Comparison of ENCODE assay signal across 11 mouse cellular contexts in genomic region chr1:86437219-86438013, GRCm38 (mm10). TPM values are rescaled to one million over a fixed set of nuclear protein-coding genes. Genes with fewer than 3 reads are reported as not detected.
DNase-seq lines count a peak whose midpoint lies in the region; ATAC-seq and TF ChIP-seq lines count a peak whose summit lies in the region.
"Had no signal": no experiment of that assay in that cellular context is flagged by ENCODE, and none has a peak within 500 bp of the region (broad histone marks: within the 10 kb centered on the region; RNA-seq: fewer than 3 reads in every experiment).

No protein-coding gene starts in this region.

- no peak for DNase-seq in hindbrain, embryonic 11.5 days (ENCODE audit: low spot score)
- peak; percentile 52 for DNase-seq in lung, postnatal 36 days
- DNase-seq in lung, adult 2 months: no peak
- no peak for DNase-seq in intestine, embryonic 14.5 days (ENCODE audit: low spot score)
- no peak for DNase-seq in stomach, postnatal 0 days (ENCODE audit: low spot score)
- no peak for DNase-seq in cerebellum, adult 8-10 months
- DNase-seq: spleen, adult 18-20 months; thymus, postnatal 4 days had no signal

- no peaks in the 10 kb centered on the region for H3K27me3 ChIP-seq in hindbrain, embryonic 13.5 days
- H3K27me3 ChIP-seq in hindbrain, embryonic 11.5 days (ENCODE audit: control insufficient read depth, insufficient read depth, low read length): no peaks in the 10 kb centered on the region
- H3K27me3 ChIP-seq in intestine, embryonic 14.5 days (replicated peaks; ENCODE audit: control insufficient read depth, insufficient read depth, low read length): no peaks in the 10 kb centered on the region
- no peaks in the 10 kb centered on the region for H3K27me3 ChIP-seq in stomach, postnatal 0 days (ENCODE audit: control insufficient read depth, insufficient read depth, low read length)
- H3K27me3 ChIP-seq: Patski had no signal

- no peak overlapping the region for H3K4me2 ChIP-seq in hindbrain, embryonic 13.5 days
- no peak overlapping the region for H3K4me2 ChIP-seq in hindbrain, embryonic 11.5 days (replicated peaks; ENCODE audit: low read depth, low read length)
- no peak overlapping the region for H3K4me2 ChIP-seq in intestine, embryonic 14.5 days (ENCODE audit: low read length)
- no peak overlapping the region for H3K4me2 ChIP-seq in stomach, postnatal 0 days (replicated peaks; ENCODE audit: low read depth)

- no peaks in the 10 kb centered on the region for H3K9me3 ChIP-seq in hindbrain, embryonic 13.5 days
- no peaks in the 10 kb centered on the region for H3K9me3 ChIP-seq in hindbrain, embryonic 11.5 days (ENCODE audit: control insufficient read depth, low read length)
- H3K9me3 ChIP-seq in intestine, embryonic 14.5 days (ENCODE audit: control insufficient read depth, low read length): no peaks in the 10 kb centered on the region
- no peaks in the 10 kb centered on the region for H3K9me3 ChIP-seq in stomach, postnatal 0 days (ENCODE audit: control insufficient read depth, low read length)

- H3K27ac ChIP-seq in hindbrain, embryonic 13.5 days: no peak overlapping the region
- H3K27ac ChIP-seq in hindbrain, embryonic 11.5 days (ENCODE audit: low read depth, low read length): no peak overlapping the region
- peak overlapping the region; percentile 65 for H3K27ac ChIP-seq in intestine, embryonic 14.5 days (ENCODE audit: low read depth)
- H3K27ac ChIP-seq in stomach, postnatal 0 days (replicated peaks): peak overlapping the region; percentile 40; the same call in 1 of the 2 replicates

- peaks cover 79% of the 10 kb centered on the region for H3K4me1 ChIP-seq in hindbrain, embryonic 13.5 days (replicated peaks)
- peaks cover 19% of the 10 kb centered on the region for H3K4me1 ChIP-seq in hindbrain, embryonic 11.5 days (replicated peaks; ENCODE audit: control insufficient read depth, insufficient read depth, low read length)
- peaks cover 17% of the 10 kb centered on the region for H3K4me1 ChIP-seq in lung, adult 2 months (ENCODE audit: control insufficient read depth, insufficient read depth, low read length)
- peaks cover 49% of the 10 kb centered on the region for H3K4me1 ChIP-seq in intestine, embryonic 14.5 days (replicated peaks; ENCODE audit: control insufficient read depth, insufficient read depth, low read length)
- H3K4me1 ChIP-seq in stomach, postnatal 0 days (replicated peaks; ENCODE audit: control insufficient read depth, insufficient read depth): peaks cover 17% of the 10 kb centered on the region

- no peak for TF ChIP-seq POLR2A in lung, adult 2 months (IDR thresholded peaks at IDR 0.05; ENCODE audit: borderline replicate concordance, extremely low read depth, low read depth, low read length)

- TF ChIP-seq EP300 in stomach, postnatal 0 days (optimal IDR thresholded peaks at IDR 0.05): no peak

- 65% methylated on average over 9 of the region's 9 CpGs for WGBS in hindbrain, embryonic 13.5 days
- WGBS in hindbrain, embryonic 11.5 days: 71% methylated on average over 9 of the region's 9 CpGs
- whole genome bisulfite sequencing in lung, adult 2 months: 49% methylated on average over 9 of the region's 9 CpGs
- WGBS in intestine, embryonic 14.5 days: 51% methylated on average over 9 of the region's 9 CpGs
- WGBS in stomach, postnatal 0 days: 31% methylated on average over 9 of the region's 9 CpGs

- no peaks in the 10 kb centered on the region for H3K36me3 ChIP-seq in hindbrain, embryonic 13.5 days
- no peaks in the 10 kb centered on the region for H3K36me3 ChIP-seq in hindbrain, embryonic 11.5 days (ENCODE audit: control insufficient read depth, insufficient read depth, low read length)
- H3K36me3 ChIP-seq in intestine, embryonic 14.5 days (ENCODE audit: control insufficient read depth, insufficient read depth, low read length): no peaks in the 10 kb centered on the region
- H3K36me3 ChIP-seq in stomach, postnatal 0 days (ENCODE audit: control insufficient read depth, insufficient read depth, low read length): no peaks in the 10 kb centered on the region

- TF ChIP-seq CTCF in lung, adult 2 months (IDR thresholded peaks at IDR 0.05; ENCODE audit: insufficient read depth, low read length): no peak
- no peak for TF ChIP-seq CTCF in stomach, postnatal 0 days (IDR thresholded peaks at IDR 0.05; ENCODE audit: low read depth)

- peak overlapping the region; percentile 3; the same call in 1 of the 2 replicates for H3K9ac ChIP-seq in hindbrain, embryonic 13.5 days
- H3K9ac ChIP-seq in hindbrain, embryonic 11.5 days (ENCODE audit: low read depth, low read length): no peak overlapping the region
- no peak overlapping the region for H3K9ac ChIP-seq in intestine, embryonic 14.5 days (ENCODE audit: low read length)
- no peak overlapping the region; the same call in 1 of the 2 replicates for H3K9ac ChIP-seq in stomach, postnatal 0 days (ENCODE audit: low read length)

- H3K4me3 ChIP-seq in hindbrain, embryonic 13.5 days: no peak overlapping the region
- no peak overlapping the region for H3K4me3 ChIP-seq in hindbrain, embryonic 11.5 days (ENCODE audit: low read depth, low read length)
- no peak overlapping the region for H3K4me3 ChIP-seq in lung, adult 2 months (replicated peaks; ENCODE audit: extremely low read depth, low read depth, low read length)
- H3K4me3 ChIP-seq in intestine, embryonic 14.5 days (ENCODE audit: low read depth, low read length): no peak overlapping the region
- no peak overlapping the region for H3K4me3 ChIP-seq in stomach, postnatal 0 days (ENCODE audit: low read depth, low read length)

- no peak for ATAC-seq in hindbrain, embryonic 13.5 days (ENCODE audit: low FRiP score)
- no peak for ATAC-seq in hindbrain, embryonic 11.5 days (ENCODE audit: low FRiP score)
- no peak for ATAC-seq in intestine, embryonic 14.5 days (replicated peaks; ENCODE audit: low FRiP score, low TSS enrichment, low read depth)
- no peak for ATAC-seq in stomach, postnatal 0 days (ENCODE audit: low FRiP score, low TSS enrichment)
- ATAC-seq: Patski had no signal

RNA-seq across cellular contexts. Expression of gene Tex44, which starts 11.3 kb away (rescaled TPM):
- polyA plus RNA-seq in hindbrain, embryonic 13.5 days (2015; fragmentation: Nextera tagmentation; extraction: Ambion mirVana): not detected in 2 replicates
- polyA plus RNA-seq in hindbrain, embryonic 11.5 days (2014; fragmentation: Nextera tagmentation; extraction: Ambion mirVana): 0.15 TPM in 1 of 2 replicates, not detected in the other
- polyA plus RNA-seq in lung, adult 2 months (2012; rRNA removed): 0.11 and 0.12 TPM in 2 replicates
- not detected in 2 replicates for polyA plus RNA-seq in intestine, embryonic 14.5 days (2014; fragmentation: Nextera tagmentation; extraction: Ambion mirVana)
- not detected in 2 replicates for polyA plus RNA-seq in stomach, postnatal 0 days (2015; fragmentation: Nextera tagmentation; extraction: Ambion mirVana)
- polyA plus RNA-seq: neural tube, embryonic 11.5 days; Patski had no signal

RNA-seq across cellular contexts. Expression of gene Nmur1, which starts 11.4 kb away (rescaled TPM):
- polyA plus RNA-seq in hindbrain, embryonic 13.5 days (2015; fragmentation: Nextera tagmentation; extraction: Ambion mirVana): not detected in 2 replicates
- not detected in 2 replicates for polyA plus RNA-seq in hindbrain, embryonic 11.5 days (2014; fragmentation: Nextera tagmentation; extraction: Ambion mirVana)
- polyA plus RNA-seq in lung, adult 2 months (2012; rRNA removed): 2.9 TPM in 2 replicates
- polyA plus RNA-seq in intestine, embryonic 14.5 days (2014; fragmentation: Nextera tagmentation; extraction: Ambion mirVana): not detected in 2 replicates
- 0.52 and 0.56 TPM in 2 replicates for polyA plus RNA-seq in stomach, postnatal 0 days (2015; fragmentation: Nextera tagmentation; extraction: Ambion mirVana)
- polyA plus RNA-seq: neural tube, embryonic 11.5 days; Patski had no signal

Comparison
In these comparisons a context has a peak if more than half of its experiments do, and no peak if none do; other contexts are left out.
1. H3K27ac ChIP-seq: peak in intestine, embryonic 14.5 days (single experiment) and stomach, postnatal 0 days (single experiment); none in hindbrain, embryonic 13.5 days (single experiment) and hindbrain, embryonic 11.5 days (single experiment).